Mouse (Mus musculus) ES-E14 (cell line): ENCODE data around the gene Ppp3ca. TPM values are rescaled to one million over a fixed set of nuclear protein-coding genes. Genes with fewer than 3 reads are reported as not detected.

Experiments
- DNase-seq: peaks from one replicate; pipeline ENCODE4 v3.0.0-alpha.2; 2013; ENCODE audit warnings: low read depth, low spot score
- H3K27ac ChIP-seq: 2 replicates; pipeline ENCODE4 v1.5.1; 2012; ENCODE audit warnings: low read depth, mild to moderate bottlenecking, low read length, moderate library complexity, mixed read lengths; ENCODE audit not compliant: poor library complexity, insufficient read depth, severe bottlenecking
- H3K36me3 ChIP-seq: 2 replicates; pipeline ENCODE4 v1.6.1; 2012; ENCODE audit warnings: mild to moderate bottlenecking, low read length, moderate library complexity, mixed read lengths; ENCODE audit not compliant: control insufficient read depth, poor library complexity, insufficient read depth, severe bottlenecking
- H3K4me1 ChIP-seq, 2 experiments: fragments of 150-350 bp in 1 of 2; sonication (generic) in 1 of 2; 2 replicates each; pipeline ENCODE4 v1.6.1; 2012; ENCODE audit warnings: low read length in 2 of 2, mild to moderate bottlenecking in 1 of 2, mixed read lengths in 1 of 2; ENCODE audit not compliant: control insufficient read depth in 2 of 2, insufficient read depth in 2 of 2, poor library complexity in 1 of 2
- H3K4me3 ChIP-seq, 2 experiments: fragments of 150-350 bp in 1 of 2; sonication (generic) in 1 of 2; 2 replicates each; pipeline ENCODE4 v1.5.1; 2012; ENCODE audit warnings: low read length in 2 of 2, low read depth in 1 of 2, mild to moderate bottlenecking in 1 of 2, mixed read lengths in 1 of 2; ENCODE audit not compliant: insufficient read depth in 1 of 2, poor library complexity in 1 of 2, severe bottlenecking in 1 of 2
- H3K9ac ChIP-seq: 2 replicates; pipeline ENCODE4 v1.6.1; 2012; ENCODE audit warnings: low read depth, mild to moderate bottlenecking, low read length, mixed read lengths; ENCODE audit not compliant: poor library complexity, insufficient read depth, severe bottlenecking
- H3K9me3 ChIP-seq: fragments of 150-350 bp; sonication (generic); 2 replicates; pipeline ENCODE4 v1.6.1; 2012; ENCODE audit warnings: low read depth, mild to moderate bottlenecking, low read length; ENCODE audit not compliant: control insufficient read depth, insufficient read depth
- CHD2 ChIP-seq: IDR thresholded peaks from 2 replicates; pipeline ENCODE4 v1.6.1; 2014; ENCODE audit warnings: mild to moderate bottlenecking, low read depth, low read length, inconsistent platforms
- HCFC1 ChIP-seq: IDR thresholded peaks from 2 replicates; pipeline ENCODE4 v1.6.1; 2012; ENCODE audit warnings: low read length, inconsistent platforms, borderline replicate concordance; ENCODE audit not compliant: insufficient read depth
- MAFK ChIP-seq: IDR thresholded peaks from 2 replicates; pipeline ENCODE4 v1.6.1; 2014; ENCODE audit warnings: mild to moderate bottlenecking, low read depth, low read length, inconsistent platforms; ENCODE audit not compliant: insufficient read depth
- ZC3H11A ChIP-seq: IDR thresholded peaks from 2 replicates; pipeline ENCODE4 v1.6.1; 2012; ENCODE audit warnings: low read depth, mild to moderate bottlenecking, inconsistent platforms, low read length, borderline replicate concordance
- ZNF384 ChIP-seq: IDR thresholded peaks from 2 replicates; pipeline ENCODE4 v1.6.1; 2012; ENCODE audit warnings: low read depth, low read length, inconsistent platforms
- in situ Hi-C, 2 experiments: fragments of 600-800 bp; cut with MboI; formaldehyde crosslinking; loops; one replicate each; pipeline ENCODE4 v1.15.1; 2025; ENCODE audit warnings: low sequenced_read_pairs in 2 of 2, inconsistent platforms in 1 of 2; ENCODE audit not compliant: unreplicated experiment in 2 of 2
- total RNA-seq: library from RNA; depleted of rRNA; stranded (reverse); fragments of 300-350 nt; gene quantifications from 2 replicates; pipeline ENCODE4 v1.2.3, GENCODE M21; 2012

Ppp3ca gene
- total RNA-seq, 1 experiment, result 25.6 TPM

DNA sequence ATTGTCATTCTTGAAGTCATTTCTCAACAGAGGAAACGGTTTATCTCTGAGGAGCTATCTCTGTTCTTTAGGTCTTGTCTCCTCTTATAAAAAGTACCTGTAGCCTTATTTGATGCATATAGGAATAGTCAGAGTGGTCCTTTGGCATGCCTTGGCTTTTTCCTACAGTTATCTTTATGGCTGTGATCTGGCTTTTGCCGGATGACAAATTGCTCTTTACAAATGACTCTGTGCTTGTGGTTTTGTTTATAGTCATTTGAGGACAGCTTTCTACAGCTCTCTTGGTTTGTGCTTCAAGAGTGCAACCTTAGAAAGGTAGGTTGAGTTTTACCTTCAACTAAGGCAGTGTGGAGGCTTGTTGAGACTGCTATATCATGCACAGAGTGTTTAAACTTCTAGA lies 3.4 kb downstream of the Ppp3ca start:
- Histone ChIP-seq H3K36me3 (no peaks in the 10 kb centered on the region), H3K4me3 (no peak overlapping the region), H3K9me3 (no peaks in the 10 kb centered on the region), H3K9ac (no peak overlapping the region), H3K4me1 (no peaks in the 10 kb centered on the region; a peak in 1 of 4 replicates), H3K27ac (no peak overlapping the region)
- no peak for DNase-seq
- in situ Hi-C loops, result no loop called here
- no peak for TF ChIP-seq CHD2
- TF ChIP-seq ZNF384, result no peak
- no peak for TF ChIP-seq MAFK
- TF ChIP-seq HCFC1, result no peak
- TF ChIP-seq ZC3H11A, result no peak

- Histone ChIP-seq H3K9ac (no peak overlapping the region), H3K4me1 (no peaks in the 10 kb centered on the region; a peak in 1 of 4 replicates), H3K9me3 (no peaks in the 10 kb centered on the region), H3K36me3 (no peaks in the 10 kb centered on the region), H3K4me3 (no peak overlapping the region), H3K27ac (no peak overlapping the region)
- no peak for DNase-seq
- TF ChIP-seq MAFK, result no peak
- TF ChIP-seq ZNF384, result no peak
- no peak for TF ChIP-seq CHD2
- no peak for TF ChIP-seq ZC3H11A
- TF ChIP-seq HCFC1, result no peak
- in situ Hi-C loops, result no loop called here
Measured at GRCm38 (mm10) chr3:136674486-136674885, 4.6 kb downstream of the Ppp3ca start.

DNA sequence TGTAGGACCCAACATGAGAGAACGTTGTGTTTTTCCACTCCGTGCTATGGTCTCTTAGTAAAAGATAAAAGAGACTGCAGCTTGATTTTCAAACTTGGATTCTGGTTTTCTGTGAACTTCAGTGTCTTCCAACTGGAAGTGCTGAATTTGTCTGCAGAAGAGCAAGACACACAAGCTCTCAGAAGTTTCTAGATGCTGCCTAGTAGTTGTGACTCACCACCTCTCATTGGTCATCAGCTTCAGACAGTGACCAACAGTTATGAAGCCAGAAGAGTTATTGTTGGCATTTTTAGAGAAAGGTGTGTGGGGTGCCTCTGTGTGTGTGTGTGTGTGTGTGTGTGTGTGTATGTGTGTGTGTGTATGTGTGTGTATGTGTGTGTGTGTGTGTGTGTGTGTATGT lies 7.1 kb downstream of the Ppp3ca start:
- H3K9me3 ChIP-seq, result no peaks in the 10 kb centered on the region
- no peaks in the 10 kb centered on the region for H3K36me3 ChIP-seq
- no peak overlapping the region for H3K4me3 ChIP-seq
- H3K4me1 ChIP-seq, result no peaks in the 10 kb centered on the region
- in situ Hi-C loops, result no loop called here
- no peak for DNase-seq
- TF ChIP-seq CHD2 (no peak), MAFK (no peak), HCFC1 (no peak), ZC3H11A (no peak), ZNF384 (no peak)
- H3K9ac ChIP-seq, result no peak overlapping the region
- H3K27ac ChIP-seq, result no peak overlapping the region

- DNase-seq, result no peak
- TF ChIP-seq ZNF384 (no peak), CHD2 (no peak), ZC3H11A (no peak), MAFK (no peak), HCFC1 (no peak)
- in situ Hi-C loops, result no loop called here
- no peaks in the 10 kb centered on the region for H3K9me3 ChIP-seq
- no peak overlapping the region for H3K4me3 ChIP-seq
- no peaks in the 10 kb centered on the region for H3K36me3 ChIP-seq
- no peak overlapping the region for H3K27ac ChIP-seq
- H3K9ac ChIP-seq, result no peak overlapping the region
- H3K4me1 ChIP-seq, result no peaks in the 10 kb centered on the region
Measured at GRCm38 (mm10) chr3:136678386-136678785, 8.5 kb downstream of the Ppp3ca start.
